Mouse (Mus musculus): ENCODE measurements at regions not wholly inside any gene's neighbourhood (a gene's known extent, or its start where the extent isn't known, plus 50 kb on each side); places are given as distances from the start of the nearest gene placed in this dataset.

DNA sequence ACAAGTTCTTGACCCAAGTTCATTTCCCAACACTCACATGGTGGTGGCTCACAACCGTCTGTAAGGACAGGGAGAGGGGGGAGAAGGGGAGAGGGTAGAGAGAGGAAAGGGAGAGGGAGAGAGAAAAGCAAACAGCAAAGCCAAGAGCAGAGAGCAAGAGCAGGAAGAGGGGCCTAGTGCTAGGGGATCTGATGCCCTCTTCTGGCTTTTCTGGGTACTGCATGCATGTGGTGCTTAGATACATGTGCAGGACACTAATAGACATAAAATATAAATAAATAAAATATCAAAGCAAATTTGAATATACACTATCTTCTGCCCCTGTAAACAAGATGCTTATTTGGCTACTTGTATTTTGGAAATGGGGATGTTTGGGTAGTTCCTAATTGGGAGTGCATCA lies 91.2 kb downstream of the Rnf138rt1 start:
- DNase-seq (ENCODE audit: low read depth, low spot score), result peak; percentile 55

All from CD4-positive, CD25-positive, alpha-beta regulatory T cell, adult 2 months (primary cell).